Mouse (Mus musculus) erythroid progenitor cell, adult 5-6 weeks (primary cell): ENCODE measurements around the gene Hectd1. TPM values are rescaled to one million over a fixed set of nuclear protein-coding genes. Genes with fewer than 3 reads are reported as not detected.

ENCODE experiments used
- ATAC-seq: replicated peaks from 2 replicates; pipeline ENCODE4 v1.8.0; 2016; ENCODE audit warnings: moderate number of reproducible peaks, mild to moderate bottlenecking, moderate TSS enrichment, inconsistent platforms; ENCODE audit not compliant: poor library complexity, low FRiP score, severe bottlenecking
- total RNA-seq, 2 experiments: library from RNA; stranded (forward) in 1 of 2; stranded (reverse) in 1 of 2; fragments of 150-400 nt in 1 of 2; fragments of 186-747, 209-891 nt in 1 of 2; gene quantifications; 2 replicates each; pipeline versions ENCODE4 v1.2.3 to v1.2.4; 2015 to 2017; ENCODE audit warnings: low replicate concordance in 2 of 2

The Hectd1 gene
- total RNA-seq, 2 experiments from 2014 or later = 96.0 to 139 TPM

GRCm38 (mm10) chr12:51709741-51710140, 119.6 kb downstream of the Hectd1 start:
- no peak for ATAC-seq

GRCm38 (mm10) chr12:51708941-51709686, 120.2 kb downstream of the Hectd1 start:
- ATAC-seq = no peak

GRCm38 (mm10) chr12:51706673-51707235, 122.6 kb downstream of the Hectd1 start:
- no peak for ATAC-seq

- ATAC-seq = no peak
These were observed 123.6 kb downstream of the Hectd1 start for GRCm38 (mm10) chr12:51705778-51706177.

- ATAC-seq = no peak
These were observed 124.8 kb downstream of the Hectd1 start for GRCm38 (mm10) chr12:51704572-51704971.

- no peak for ATAC-seq
These were observed 125.5 kb downstream of the Hectd1 start for GRCm38 (mm10) chr12:51703859-51704258.

GRCm38 (mm10) chr12:51701723-51702122, 127.6 kb downstream of the Hectd1 start:
- no peak for ATAC-seq

- ATAC-seq = peak; percentile 98
These were observed 129.5 kb downstream of the Hectd1 start for GRCm38 (mm10) chr12:51699623-51700393.

- ATAC-seq = no peak
These were observed 133.2 kb downstream of the Hectd1 start for GRCm38 (mm10) chr12:51696157-51696556.

GRCm38 (mm10) chr12:51694966-51695365, 134.4 kb downstream of the Hectd1 start:
- no peak for ATAC-seq

- ATAC-seq = no peak
These were observed 135.2 kb downstream of the Hectd1 start for GRCm38 (mm10) chr12:51694096-51694495.

Other genes starting within 250 kb of the Hectd1 start
- gene Coch, start 236.2 kb downstream of the Hectd1 start, total RNA-seq (2015; ENCODE audit: low replicate concordance) = not detected in 2 replicates
- not detected in 2 replicates for gene Coch, start 236.2 kb downstream of the Hectd1 start, total RNA-seq (2017; ENCODE audit: low replicate concordance)
- 2.5 and 13.7 TPM in 2 replicates for gene Ap4s1, start 138.5 kb downstream of the Hectd1 start, total RNA-seq (2015; ENCODE audit: low replicate concordance)
- gene Ap4s1, start 138.5 kb downstream of the Hectd1 start, total RNA-seq (2017; ENCODE audit: low replicate concordance) = 4.4 and 29.4 TPM in 2 replicates
- gene Strn3, start 137.6 kb downstream of the Hectd1 start, total RNA-seq (2015; ENCODE audit: low replicate concordance) = 48.3 and 55.8 TPM in 2 replicates
- gene Strn3, start 137.6 kb downstream of the Hectd1 start, total RNA-seq (2017; ENCODE audit: low replicate concordance) = 60.2 and 84.8 TPM in 2 replicates
- gene Heatr5a, start 141.8 kb upstream of the Hectd1 start, total RNA-seq (2015; ENCODE audit: low replicate concordance) = 41.8 and 60.4 TPM in 2 replicates
- 48.5 and 54.7 TPM in 2 replicates for gene Heatr5a, start 141.8 kb upstream of the Hectd1 start, total RNA-seq (2017; ENCODE audit: low replicate concordance)
- gene Dtd2, start 177.0 kb upstream of the Hectd1 start, total RNA-seq (2015; ENCODE audit: low replicate concordance) = 1.4 and 2.5 TPM in 2 replicates
- 3.5 and 7.5 TPM in 2 replicates for gene Dtd2, start 177.0 kb upstream of the Hectd1 start, total RNA-seq (2017; ENCODE audit: low replicate concordance)
- gene Gpr33, start 198.5 kb upstream of the Hectd1 start, total RNA-seq (2015; ENCODE audit: low replicate concordance) = not detected in 2 replicates
- not detected in 2 replicates for gene Gpr33, start 198.5 kb upstream of the Hectd1 start, total RNA-seq (2017; ENCODE audit: low replicate concordance)